Mouse (Mus musculus) left cerebral cortex, adult 11 months (tissue): Measurements from ENCODE around the gene AY074887.
"Not testable (repeated sequence)": the region's sequence is repeated elsewhere in the genome, so short reads cannot be mapped to it uniquely, and the experiment has no call there.

ENCODE experiments used
- DNase-seq: peaks from one replicate; pipeline ENCODE4 v3.0.0; 2022; ENCODE audit warnings: low spot score

The AY074887 gene

GRCm38 (mm10) chr9:54950575-54951321 lies at the start of gene AY074887, which contains the start of gene Psma4:
Gene AY074887, minus strand, starts transcription at chr9:54950998.
Gene Psma4, plus strand, starts transcription at chr9:54950790.
- DNase-seq, result peak; percentile 78

GRCm38 (mm10) chr9:54995645-54996044 lies 44.8 kb upstream of the AY074887 start:
- DNase-seq, result no peak

- no peak for DNase-seq
Measured at GRCm38 (mm10) chr9:54994381-54994780, 43.6 kb upstream of the AY074887 start.

- no peak for DNase-seq
Measured at GRCm38 (mm10) chr9:54990362-54990761, 39.6 kb upstream of the AY074887 start.

GRCm38 (mm10) chr9:54982401-54982800 lies 31.6 kb upstream of the AY074887 start:
- no peak for DNase-seq

GRCm38 (mm10) chr9:54981291-54982191 lies 30.7 kb upstream of the AY074887 start:
- DNase-seq, result no peak

- DNase-seq, result no peak
Measured at GRCm38 (mm10) chr9:54980674-54981073, 29.9 kb upstream of the AY074887 start, which contains the start of gene Chrna5. Gene Chrna5, plus strand, starts transcription at chr9:54980880.

GRCm38 (mm10) chr9:54969972-54970637 lies 19.3 kb upstream of the AY074887 start:
- DNase-seq, result no peak

GRCm38 (mm10) chr9:54963669-54964068 lies 12.9 kb upstream of the AY074887 start:
- no peak for DNase-seq

- DNase-seq, result no peak
Measured at GRCm38 (mm10) chr9:54961059-54961458, 10.3 kb upstream of the AY074887 start.

GRCm38 (mm10) chr9:54950162-54950561 lies 636 bp downstream of the AY074887 start:
- DNase-seq, result not testable (repeated sequence)

- no peak for DNase-seq
Measured at GRCm38 (mm10) chr9:54949465-54949864, 1.3 kb downstream of the AY074887 start.

- no peak for DNase-seq
Measured at GRCm38 (mm10) chr9:54946256-54946655, 4.5 kb downstream of the AY074887 start.

- DNase-seq, result no peak
Measured at GRCm38 (mm10) chr9:54944467-54944866, 6.3 kb downstream of the AY074887 start.

GRCm38 (mm10) chr9:54942071-54942470 lies 8.7 kb downstream of the AY074887 start:
- DNase-seq, result no peak

GRCm38 (mm10) chr9:54932379-54932778 lies 18.4 kb downstream of the AY074887 start:
- no peak for DNase-seq

- no peak for DNase-seq
Measured at GRCm38 (mm10) chr9:54931765-54932164, 19.0 kb downstream of the AY074887 start.

- no peak for DNase-seq
Measured at GRCm38 (mm10) chr9:54930741-54931140, 20.1 kb downstream of the AY074887 start.

- no peak for DNase-seq
Measured at GRCm38 (mm10) chr9:54919946-54920345, 30.9 kb downstream of the AY074887 start.

GRCm38 (mm10) chr9:54918781-54919180 lies 32.0 kb downstream of the AY074887 start:
- DNase-seq, result no peak

GRCm38 (mm10) chr9:54918191-54918590 lies 32.6 kb downstream of the AY074887 start:
- DNase-seq, result no peak

- DNase-seq, result peak; percentile 90
Measured at GRCm38 (mm10) chr9:54917010-54917677, 33.7 kb downstream of the AY074887 start, which contains the start of gene Hykk. Gene Hykk, plus strand, starts transcription at chr9:54917283.
